24 mouse cellular contexts compared by ENCODE assay signal in the genomic region with DNA sequence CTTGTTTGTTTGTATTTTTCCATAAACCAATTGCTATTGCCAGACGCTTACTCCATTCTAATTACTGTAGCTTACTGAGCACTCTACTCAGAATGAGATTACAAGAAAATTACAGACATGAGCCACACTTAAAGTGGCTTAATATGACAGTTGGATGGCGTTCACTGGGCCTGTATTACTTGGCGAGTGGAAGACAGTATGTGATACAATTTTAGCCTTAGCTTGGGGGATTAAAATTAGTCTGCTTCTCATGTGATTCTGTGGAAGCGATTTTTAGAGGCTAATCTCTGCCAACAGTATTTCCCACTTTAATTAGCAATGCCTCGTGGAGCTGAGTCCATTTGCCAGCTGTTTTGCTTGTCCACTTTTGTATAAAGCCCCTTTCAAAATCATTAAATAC.
DNase-seq lines count a peak whose midpoint lies in the region; ATAC-seq and TF ChIP-seq lines count a peak whose summit lies in the region.
"Had no signal": no experiment of that assay in that cellular context is flagged by ENCODE, and none has a peak within 500 bp of the region (broad histone marks: within the 10 kb centered on the region; RNA-seq: fewer than 3 reads in every experiment).

No protein-coding gene starts in this region.

- no peak overlapping the region for H3K4me3 ChIP-seq in liver, adult 2 months (ENCODE audit: insufficient read depth, low read depth, low read length)
- no peak overlapping the region for H3K4me3 ChIP-seq in liver, embryonic 11.5 days (ENCODE audit: low read depth, low read length)
- H3K4me3 ChIP-seq in heart, embryonic 12.5 days: no peak overlapping the region
- H3K4me3 ChIP-seq: embryonic facial prominence, embryonic 15.5 days; erythroblast, embryonic 14.5 days; forebrain, embryonic 10.5 days; heart, embryonic 10.5 days; heart, embryonic 15.5 days had no signal

- DNase-seq in cerebellum, postnatal 10 days: peak; percentile 7 to 11
- no peak for DNase-seq in cerebellum, postnatal 25 days
- DNase-seq in liver, adult 2 months (ENCODE audit: extremely low read depth, low read depth, low spot score): peak; percentile 21
- no peak for DNase-seq in liver, embryonic 11.5 days (ENCODE audit: low spot score)
- DNase-seq in brain, embryonic 14.5 days (ENCODE audit: low read depth): peak; percentile 65
- DNase-seq in spleen, postnatal 36 days (ENCODE audit: low spot score in 2 of 2): no peak
- DNase-seq: adrenal gland, postnatal 10 days; B cell, adult 2 months; cerebellum, adult 18-20 months; cerebellum, adult 9-11 months; embryo, embryonic 11 days; gastrocnemius, postnatal 10 days; heart, adult 18-20 months; heart, postnatal 14 days had no signal

- TF ChIP-seq POLR2A in liver, adult 2 months (IDR thresholded peaks at IDR 0.05; ENCODE audit: extremely low read depth, insufficient read depth, low read length): no peak
- TF ChIP-seq POLR2A in brain, embryonic 14.5 days (IDR thresholded peaks at IDR 0.05; ENCODE audit: borderline replicate concordance, extremely low read depth, insufficient read depth, insufficient read length, poor library complexity, severe bottlenecking): no peak

- no peaks in the 10 kb centered on the region for H3K4me1 ChIP-seq in liver, adult 2 months (ENCODE audit: control insufficient read depth, insufficient read depth, low read length)
- H3K4me1 ChIP-seq in liver, embryonic 11.5 days (replicated peaks; ENCODE audit: control insufficient read depth, insufficient read depth, low read length): no peaks in the 10 kb centered on the region
- no peaks in the 10 kb centered on the region for H3K4me1 ChIP-seq in heart, embryonic 12.5 days (replicated peaks)
- H3K4me1 ChIP-seq: embryonic facial prominence, embryonic 15.5 days; forebrain, embryonic 10.5 days; heart, embryonic 10.5 days; heart, embryonic 15.5 days had no signal

- H3K9me3 ChIP-seq in liver, embryonic 11.5 days (ENCODE audit: control insufficient read depth, low read length): no peaks in the 10 kb centered on the region
- no peaks in the 10 kb centered on the region for H3K9me3 ChIP-seq in heart, embryonic 12.5 days (replicated peaks)
- H3K9me3 ChIP-seq: embryonic facial prominence, embryonic 15.5 days; forebrain, embryonic 10.5 days; heart, embryonic 10.5 days; heart, embryonic 15.5 days had no signal

- no peaks in the 10 kb centered on the region for H3K27me3 ChIP-seq in liver, adult 2 months (ENCODE audit: control insufficient read depth, insufficient read depth, low read length)
- H3K27me3 ChIP-seq in liver, embryonic 11.5 days (replicated peaks; ENCODE audit: control insufficient read depth, insufficient read depth, low read length): no peaks in the 10 kb centered on the region
- H3K27me3 ChIP-seq in heart, embryonic 12.5 days (replicated peaks): no peaks in the 10 kb centered on the region
- H3K27me3 ChIP-seq: embryonic facial prominence, embryonic 15.5 days; heart, embryonic 15.5 days had no signal

- H3K27ac ChIP-seq in liver, adult 2 months (replicated peaks; ENCODE audit: insufficient read depth, low read depth, low read length): no peak overlapping the region
- no peak overlapping the region for H3K27ac ChIP-seq in liver, embryonic 11.5 days (ENCODE audit: low read depth, low read length)
- H3K27ac ChIP-seq in heart, embryonic 12.5 days (ENCODE audit: poor library complexity, severe bottlenecking): no peak overlapping the region
- H3K27ac ChIP-seq: embryonic facial prominence, embryonic 15.5 days; forebrain, embryonic 10.5 days; heart, embryonic 10.5 days; heart, embryonic 15.5 days; hindbrain, embryonic 14.5 days had no signal

- no peak for ATAC-seq in liver, embryonic 11.5 days (replicated peaks; ENCODE audit: low FRiP score)
- no peak for ATAC-seq in heart, embryonic 12.5 days (ENCODE audit: insufficient number of reproducible peaks, low FRiP score)
- ATAC-seq: CD4-positive, CD25-positive, alpha-beta regulatory T cell, adult 4 months; intestine, embryonic 16.5 days had no signal

- no peak for TF ChIP-seq CTCF in liver, adult 2 months (IDR thresholded peaks at IDR 0.05; ENCODE audit: low read depth, low read length)
- no peak for TF ChIP-seq CTCF in brain, embryonic 14.5 days (IDR thresholded peaks at IDR 0.05; ENCODE audit: borderline replicate concordance, extremely low read depth, insufficient read depth, insufficient read length)

- no peaks in the 10 kb centered on the region for H3K79me2 ChIP-seq in liver, adult 2 months (ENCODE audit: control insufficient read depth, insufficient read depth, low read length)

- H3K36me3 ChIP-seq in liver, adult 2 months (ENCODE audit: control insufficient read depth, insufficient read depth, low read length): no peaks in the 10 kb centered on the region
- no peaks in the 10 kb centered on the region for H3K36me3 ChIP-seq in liver, embryonic 11.5 days (ENCODE audit: control insufficient read depth, insufficient read depth, low read length)
- no peaks in the 10 kb centered on the region for H3K36me3 ChIP-seq in heart, embryonic 12.5 days
- H3K36me3 ChIP-seq: embryonic facial prominence, embryonic 15.5 days; forebrain, embryonic 10.5 days; G1E; heart, embryonic 10.5 days; heart, embryonic 15.5 days had no signal

- WGBS in liver, adult 2 months: 60% methylated on average over 5 of the region's 5 CpGs
- 65% methylated on average over 5 of the region's 5 CpGs for WGBS in liver, embryonic 11.5 days
- 62% methylated on average over 5 of the region's 5 CpGs for WGBS in heart, embryonic 12.5 days

- H3K9ac ChIP-seq in liver, adult 2 months (ENCODE audit: low read depth, low read length): no peak overlapping the region
- no peak overlapping the region for H3K9ac ChIP-seq in liver, embryonic 11.5 days (ENCODE audit: low read depth, low read length)
- no peak overlapping the region for H3K9ac ChIP-seq in heart, embryonic 12.5 days
- H3K9ac ChIP-seq: embryonic facial prominence, embryonic 15.5 days; heart, embryonic 15.5 days; hindbrain, embryonic 14.5 days had no signal

- H3K4me2 ChIP-seq in liver, embryonic 11.5 days: no peak overlapping the region
- no peak overlapping the region for H3K4me2 ChIP-seq in heart, embryonic 12.5 days
- H3K4me2 ChIP-seq: embryonic facial prominence, embryonic 15.5 days; heart, embryonic 15.5 days; hindbrain, embryonic 14.5 days had no signal

Comparison
In these comparisons a context has a peak if more than half of its experiments do, and no peak if none do; other contexts are left out.
1. DNase-seq: peak in cerebellum, postnatal 10 days (2 of 2), liver, adult 2 months (single experiment) and brain, embryonic 14.5 days (single experiment); none in cerebellum, postnatal 25 days (0 of 2), liver, embryonic 11.5 days (single experiment) and spleen, postnatal 36 days (0 of 2).